Mouse (Mus musculus) frontal cortex, postnatal 14 days (tissue): Measurements from ENCODE around the gene Gm17455.

ENCODE experiments used
- DNase-seq, 2 experiments: peaks; one replicate each; pipeline ENCODE4 v3.0.0; 2022; ENCODE audit warnings: low spot score in 2 of 2

The Gm17455 gene

DNA sequence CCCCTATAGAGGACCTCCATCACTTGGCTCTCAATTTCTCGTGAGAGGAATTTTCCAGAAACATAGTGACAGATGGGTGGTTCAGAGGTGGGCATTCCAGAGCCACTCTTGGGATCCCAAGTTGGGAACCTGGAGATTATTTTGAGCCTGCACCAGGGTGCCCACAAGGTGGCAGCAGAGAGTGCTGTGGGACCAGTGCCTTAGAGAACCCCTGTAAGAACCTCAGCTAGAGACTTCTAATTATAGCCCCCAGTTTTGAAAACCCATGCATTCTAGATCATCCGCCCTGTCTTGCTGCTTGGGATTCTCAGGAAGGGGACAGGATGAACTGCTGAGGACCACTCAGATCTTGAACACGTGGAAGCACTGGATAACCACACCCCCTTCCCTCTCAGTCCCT lies 18.6 kb downstream of the Gm17455 start:
- peak; percentile 47 to 65 for DNase-seq

DNA sequence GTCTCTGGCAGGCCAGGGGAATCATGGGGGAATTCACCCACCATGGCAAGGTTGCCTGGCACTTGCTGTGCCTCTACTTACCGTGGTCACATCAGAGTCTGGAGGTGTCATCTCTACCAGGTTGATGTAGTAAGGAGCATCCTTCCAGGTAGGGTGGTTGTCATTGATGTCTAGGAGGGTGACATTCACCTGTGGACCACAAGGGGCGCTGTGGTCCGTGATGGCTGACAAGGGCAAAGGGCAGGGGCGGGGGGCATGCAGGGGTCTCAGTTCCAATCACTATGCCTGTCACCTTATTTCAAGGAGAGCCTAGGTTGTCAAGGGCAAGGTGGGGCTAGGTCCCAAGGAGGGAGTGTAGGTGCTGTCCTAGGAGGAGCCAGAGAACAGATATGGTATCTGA lies 20.1 kb downstream of the Gm17455 start:
- no peak for DNase-seq

DNA sequence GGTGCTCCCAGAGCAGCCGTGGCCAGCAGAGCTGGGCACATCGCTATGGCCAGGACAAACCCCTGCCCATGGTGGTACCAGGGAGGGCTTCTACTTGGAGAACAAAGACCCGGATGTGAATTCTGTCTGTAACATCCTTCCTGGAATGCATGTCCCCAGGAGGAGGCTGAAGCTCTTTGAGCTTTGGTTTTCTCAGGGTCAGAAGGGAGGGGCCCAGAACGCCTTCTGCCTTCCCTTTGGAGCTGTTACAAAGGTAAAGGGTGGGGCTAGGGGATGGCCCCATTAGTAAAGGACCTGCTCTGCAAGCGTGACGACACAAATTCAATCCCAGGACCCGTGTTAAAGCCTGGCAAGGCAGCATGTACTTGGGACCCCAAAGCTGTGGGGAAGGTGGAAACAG lies 23.2 kb downstream of the Gm17455 start:
- DNase-seq, result no peak

DNA sequence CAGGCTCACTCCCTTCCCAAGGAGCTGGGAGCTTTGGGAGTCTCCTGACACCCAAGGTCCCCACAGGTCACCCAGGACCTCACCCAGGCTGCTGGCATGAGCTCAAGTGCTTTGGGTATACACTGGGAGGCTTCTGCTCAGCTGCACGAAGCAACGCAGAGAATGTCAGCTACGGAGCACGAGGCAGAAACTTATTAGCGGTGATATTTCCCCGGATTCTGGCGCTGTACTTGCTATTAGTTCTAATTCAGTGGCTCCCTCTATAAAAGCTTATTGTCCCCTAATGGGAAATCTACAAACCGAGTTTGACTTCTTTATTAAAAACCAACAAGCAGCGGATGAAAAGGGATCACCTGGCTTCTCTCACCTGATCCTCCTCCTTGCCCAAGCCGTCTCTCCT lies 30.5 kb downstream of the Gm17455 start:
- DNase-seq, result no peak

DNA sequence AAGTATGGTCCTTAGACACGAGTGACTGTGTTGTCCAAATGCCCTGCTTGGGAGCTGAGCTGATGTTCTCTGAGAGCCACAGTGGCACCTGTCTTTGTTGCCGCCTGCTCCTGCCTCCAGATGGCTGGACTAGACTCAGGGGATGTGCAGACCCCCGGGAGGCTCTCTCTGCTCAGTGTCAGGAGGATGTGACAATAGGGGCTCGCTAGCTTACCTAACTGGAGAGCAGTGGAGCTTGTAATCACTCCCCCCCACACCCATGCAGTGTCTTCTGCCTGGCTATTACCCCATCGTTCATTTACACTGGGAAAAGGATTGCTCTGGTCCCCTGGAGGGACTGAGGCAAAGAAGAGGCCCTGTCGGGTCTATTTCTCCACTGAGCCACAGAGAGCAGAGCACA lies 31.1 kb downstream of the Gm17455 start:
- no peak for DNase-seq

DNA sequence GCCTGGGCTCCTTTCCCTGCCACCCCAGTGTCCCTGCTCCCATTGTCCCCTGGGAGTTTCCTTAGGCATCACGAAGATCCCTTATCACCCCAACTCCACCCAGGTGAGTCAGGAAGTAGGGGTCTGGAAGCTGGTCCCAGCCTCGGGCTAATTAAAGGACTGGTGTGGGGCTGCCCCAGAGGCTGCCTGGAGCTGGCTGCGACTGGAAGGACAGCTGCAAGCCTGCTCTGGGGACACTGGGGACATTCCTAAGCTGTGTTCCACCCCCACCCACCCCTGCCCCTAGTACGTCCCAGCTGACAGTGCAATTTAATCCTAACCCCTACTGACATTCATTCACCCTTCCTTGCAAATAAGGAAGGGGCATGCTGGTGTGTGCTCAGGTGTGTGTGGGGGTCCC lies 33.2 kb downstream of the Gm17455 start:
- DNase-seq, result no peak

DNA sequence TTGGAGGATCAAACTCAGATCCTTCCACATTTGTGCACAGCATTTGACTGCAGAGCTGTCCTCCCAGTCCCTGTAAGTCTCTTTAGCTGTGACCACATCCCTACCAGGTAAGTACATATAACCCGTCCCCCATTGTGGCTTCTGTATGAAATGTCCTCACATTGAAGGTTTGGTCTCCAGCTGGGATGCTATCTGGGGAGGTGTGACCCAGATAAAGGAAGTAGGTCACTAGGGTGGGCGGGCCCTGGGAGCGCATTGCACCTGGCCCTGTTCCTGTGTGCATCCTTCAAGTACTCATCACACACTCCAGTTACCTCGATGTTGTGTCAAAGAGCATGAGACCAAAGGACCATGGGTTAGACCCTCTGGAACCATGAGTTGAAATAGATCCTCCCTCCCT lies 42.8 kb downstream of the Gm17455 start:
- no peak for DNase-seq

DNA sequence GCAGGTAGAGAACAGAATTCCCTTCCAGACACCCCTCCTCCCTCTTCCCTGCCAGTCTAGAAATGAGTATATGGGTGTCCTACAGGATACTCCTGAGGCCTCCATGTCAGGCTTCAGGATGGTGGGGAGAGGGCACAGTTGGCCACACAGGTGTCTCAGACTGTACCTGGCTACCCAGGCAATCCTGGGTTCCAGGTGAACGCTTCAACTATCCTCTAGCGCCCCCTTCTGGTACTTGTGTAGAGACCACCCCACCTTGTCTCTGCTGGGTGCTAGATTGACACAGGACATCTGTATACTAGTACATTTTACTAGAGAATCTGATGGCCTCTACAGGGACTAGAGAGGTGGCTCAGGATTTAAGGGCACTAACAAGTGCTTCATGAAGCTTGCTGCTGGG lies 43.6 kb downstream of the Gm17455 start:
- DNase-seq, result no peak

DNA sequence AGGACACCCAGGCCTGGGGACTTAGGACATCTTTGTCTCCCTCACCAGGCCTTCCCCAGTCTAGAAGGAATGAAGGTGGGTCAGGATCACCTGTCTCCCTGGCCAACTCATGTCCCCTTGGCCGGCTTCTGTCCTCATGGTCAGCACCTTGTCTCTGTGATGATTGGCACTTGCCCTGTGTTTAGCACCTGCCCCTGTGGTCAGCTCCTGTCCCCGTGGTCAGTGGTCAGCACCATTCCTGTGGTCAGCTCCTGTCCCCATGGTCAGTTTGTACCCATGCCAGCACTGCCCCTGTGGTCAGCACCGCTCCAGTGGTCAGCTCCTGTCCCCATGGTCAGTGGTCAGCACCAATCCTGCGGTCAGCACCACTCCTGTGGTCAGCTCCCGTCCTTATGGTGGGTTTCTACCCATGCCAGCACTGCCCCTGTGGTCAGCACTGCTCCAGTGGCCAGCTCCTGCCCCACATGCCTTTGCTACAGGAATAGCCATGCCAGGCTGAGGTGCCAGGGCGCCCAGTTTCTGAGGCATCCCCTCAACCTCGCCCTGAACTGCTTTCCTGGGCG lies 45.6 kb downstream of the Gm17455 start:
- DNase-seq, result peak in 1 of 2 experiments; percentile 9

DNA sequence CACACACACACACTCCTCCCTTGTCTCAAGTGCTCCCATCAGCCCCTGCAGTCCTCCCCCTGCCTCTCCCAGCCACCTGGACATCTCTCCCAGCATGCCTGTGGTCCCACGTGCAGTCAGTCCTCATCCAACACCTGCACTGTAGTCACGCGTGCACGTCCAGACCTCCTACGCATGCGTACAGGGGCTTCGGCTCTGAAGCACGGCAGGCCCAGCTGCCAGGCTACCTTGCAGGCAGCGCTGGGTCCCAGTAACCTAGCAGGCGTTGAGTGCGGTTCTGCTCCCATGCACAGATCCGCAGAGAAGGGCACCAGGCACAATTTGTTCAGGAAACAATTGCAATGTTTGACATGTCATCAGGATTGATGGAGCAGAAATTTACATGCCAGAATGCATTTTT lies 47.7 kb downstream of the Gm17455 start:
- DNase-seq, result no peak
